Mouse (Mus musculus) cerebellum, adult 2 months (tissue): ENCODE data around the gene Sec16b. TPM values are rescaled to one million over a fixed set of nuclear protein-coding genes. Genes with fewer than 3 reads are reported as not detected.

Experiments used
- DNase-seq, 2 experiments: peaks; one replicate each; pipeline ENCODE4 v3.0.0; 2021
- H3K27ac ChIP-seq: fragments of 200-500 bp; 2 replicates; pipeline ENCODE4 v1.5.1; 2012; ENCODE audit warnings: low read length, control low read depth, inconsistent platforms; ENCODE audit not compliant: insufficient read depth
- H3K27me3 ChIP-seq: fragments of 200-500 bp; 2 replicates; pipeline ENCODE4 v1.6.1; 2012; ENCODE audit warnings: inconsistent platforms, mild to moderate bottlenecking, low read length, moderate library complexity; ENCODE audit not compliant: control insufficient read depth, insufficient read depth
- H3K4me1 ChIP-seq: fragments of 200-500 bp; 2 replicates; pipeline ENCODE4 v1.6.1; 2011; ENCODE audit warnings: low read length; ENCODE audit not compliant: control insufficient read depth, insufficient read depth
- H3K4me3 ChIP-seq: fragments of 200-500 bp; replicated peaks from 2 replicates; pipeline ENCODE3; 2011; ENCODE audit warnings: mild to moderate bottlenecking, low read depth, low read length, control low read depth; ENCODE audit not compliant: insufficient read depth
- CTCF ChIP-seq: fragments of 200-500 bp; IDR thresholded peaks from 2 replicates; pipeline ENCODE4 v1.5.1; 2011; ENCODE audit warnings: low read depth, mild to moderate bottlenecking, control low read depth, low read length, moderate library complexity, borderline replicate concordance; ENCODE audit not compliant: insufficient read depth
- POLR2A ChIP-seq: fragments of 200-500 bp; IDR thresholded peaks from 2 replicates; pipeline ENCODE4 v1.6.1; 2011; ENCODE audit warnings: low read length, control low read depth, borderline replicate concordance; ENCODE audit not compliant: insufficient read depth
- WGBS: fragments of 180-500 bp; shearing (Covaris S2); methylation state at CpG from one replicate; pipeline ENCODE4 v1.1.7; 2018; 5-methylcytosine and 5-hydroxymethylcytosine counted together
- polyA plus RNA-seq: library from polyadenylated mRNA; depleted of rRNA; stranded (reverse); fragments of >200 nt; gene quantifications from 2 replicates; pipeline ENCODE4 v1.2.3, GENCODE M21; 2012; rRNA removed

The Sec16b gene
- polyA plus RNA-seq: 0.48 and 0.51 TPM in 2 replicates

DNA sequence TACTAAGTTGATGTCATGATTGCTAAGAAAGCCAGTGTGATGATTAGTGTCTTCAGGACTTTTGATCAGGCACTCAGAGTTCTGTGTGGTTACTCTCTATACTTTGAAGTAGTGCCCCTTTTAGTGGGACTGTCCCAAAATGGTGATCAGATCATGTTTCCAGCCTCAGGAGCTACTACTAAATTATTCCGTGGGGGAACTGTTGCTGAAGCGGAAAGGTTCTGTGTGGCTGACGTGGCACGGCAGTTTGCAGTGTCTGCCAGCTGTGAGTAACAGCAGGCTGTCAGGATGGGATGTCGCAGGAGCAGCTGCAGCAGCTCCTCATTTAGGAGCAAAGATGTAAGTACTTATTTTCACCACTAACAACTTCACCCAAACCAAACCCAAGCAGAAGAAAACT lies at the start of gene Sec16b:
Gene Sec16b (plus strand): TSS at position 207 of the 400 bp plus-strand sequence.
- Histone ChIP-seq H3K4me3 (no peak within 1 kb of the TSS), H3K4me1 (no peaks in the 10 kb centered on the region), H3K27ac (no peak within 1 kb of the TSS), H3K27me3 (no peaks in the 10 kb centered on the region; the same call in 1 of the 2 replicates)
- 13% methylated on average over 5 of the region's 5 CpGs for WGBS
- TF ChIP-seq CTCF (no peak), POLR2A (no peak)
- no peak for DNase-seq

DNA sequence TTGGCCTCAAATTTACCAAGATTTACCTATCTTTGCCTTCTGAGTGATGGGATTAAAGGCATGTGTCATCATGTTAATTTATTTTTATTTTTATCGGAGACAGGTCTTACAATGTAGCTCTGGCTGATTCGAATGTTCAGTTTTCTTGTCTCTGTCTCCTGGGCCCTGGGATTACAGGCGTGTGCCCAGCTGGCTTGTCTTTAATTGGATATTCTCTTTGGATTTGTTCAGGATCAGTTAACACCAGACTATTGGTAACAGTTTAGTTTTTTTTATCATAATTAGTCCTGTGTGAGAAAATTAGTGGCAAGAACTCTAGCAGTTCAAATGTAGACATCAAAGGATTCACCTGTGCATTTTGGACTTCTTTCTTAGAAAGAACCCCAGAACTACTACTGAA lies 48.7 kb upstream of the Sec16b start:
- Histone ChIP-seq H3K4me3 (no peak overlapping the region), H3K27me3 (no peaks in the 10 kb centered on the region), H3K27ac (no peak overlapping the region), H3K4me1 (no peaks in the 10 kb centered on the region)
- WGBS: 66% methylated on average over 3 of the region's 3 CpGs
- TF ChIP-seq CTCF: no peak
- DNase-seq: no peak

DNA sequence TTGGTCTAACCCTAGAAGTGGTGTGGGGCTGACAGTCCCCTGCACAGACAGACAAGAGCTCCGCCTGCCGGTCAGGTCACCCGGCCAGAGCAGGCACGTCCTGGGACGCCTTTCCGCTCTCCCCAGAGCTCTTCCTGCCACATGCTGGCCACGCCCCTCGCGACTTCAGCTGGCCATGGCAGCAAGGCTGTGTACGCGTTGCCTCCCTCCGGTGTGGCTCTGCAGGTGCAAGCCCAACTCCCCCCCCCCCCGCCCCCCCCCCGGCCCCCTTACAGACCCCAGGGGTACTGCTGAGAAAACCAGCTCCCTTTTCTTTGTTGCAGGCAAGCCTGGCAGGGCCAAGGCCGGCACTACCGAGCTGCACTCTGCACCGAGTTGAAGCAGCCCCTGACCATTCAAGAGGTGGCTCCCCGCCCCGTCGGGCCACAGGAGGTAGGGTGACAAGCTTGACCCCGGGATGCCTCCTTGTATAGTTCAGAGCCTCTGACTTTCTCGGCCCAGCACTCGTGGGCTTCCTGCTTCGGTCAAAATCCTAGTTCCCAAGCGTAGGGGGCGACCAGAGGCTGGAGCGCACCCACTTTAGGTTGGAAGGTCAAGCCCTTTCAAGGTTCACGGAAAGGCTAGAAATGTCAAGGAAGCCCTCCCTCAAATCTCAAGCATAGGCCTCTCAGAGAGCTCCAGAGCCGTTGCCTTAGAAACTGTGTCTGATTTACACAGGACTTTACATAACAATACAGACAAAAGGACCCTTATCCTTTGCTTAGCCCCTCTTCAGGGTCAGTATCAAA lies 47.9 kb upstream of the Sec16b start, which contains the start of gene Cryzl2:
Gene Cryzl2 (plus strand): TSS at position 157 of the 788 bp plus-strand sequence.
- no peaks in the 10 kb centered on the region for H3K4me1 ChIP-seq
- no peaks in the 10 kb centered on the region for H3K27me3 ChIP-seq
- no peak within 1 kb of the TSS for H3K4me3 ChIP-seq
- TF ChIP-seq POLR2A (no peak), CTCF (peak; percentile 22; the same call in 1 of the 2 replicates)
- 17% methylated on average over 27 of the region's 29 CpGs for WGBS
- DNase-seq: peak; percentile 16 to 29
- H3K27ac ChIP-seq: no peak within 1 kb of the TSS

DNA sequence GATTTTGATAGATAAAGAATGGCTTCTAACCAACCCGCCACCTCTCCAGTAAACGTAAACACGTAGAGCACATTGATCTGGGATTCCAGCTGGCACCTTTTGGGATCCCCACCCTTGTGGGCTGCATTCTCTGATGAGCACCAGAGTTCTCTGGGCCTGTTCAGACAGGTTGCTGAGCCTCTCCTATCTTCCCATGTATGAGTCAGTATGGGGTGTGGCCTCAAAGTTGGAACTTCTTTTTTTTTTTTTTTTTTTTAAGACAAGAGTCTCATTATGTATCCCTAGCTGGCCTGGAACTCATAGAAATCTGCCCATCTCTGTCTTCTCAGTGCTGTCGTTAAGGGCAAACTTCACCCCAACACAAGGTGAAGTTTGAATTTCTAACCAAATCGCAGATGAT lies 46.6 kb upstream of the Sec16b start:
- WGBS: 98% methylated on average over 5 of the region's 5 CpGs
- H3K27me3 ChIP-seq: no peaks in the 10 kb centered on the region
- TF ChIP-seq POLR2A: no peak
- H3K27ac ChIP-seq: no peak overlapping the region
- H3K4me3 ChIP-seq: no peak overlapping the region
- no peaks in the 10 kb centered on the region for H3K4me1 ChIP-seq
- no peak for DNase-seq

DNA sequence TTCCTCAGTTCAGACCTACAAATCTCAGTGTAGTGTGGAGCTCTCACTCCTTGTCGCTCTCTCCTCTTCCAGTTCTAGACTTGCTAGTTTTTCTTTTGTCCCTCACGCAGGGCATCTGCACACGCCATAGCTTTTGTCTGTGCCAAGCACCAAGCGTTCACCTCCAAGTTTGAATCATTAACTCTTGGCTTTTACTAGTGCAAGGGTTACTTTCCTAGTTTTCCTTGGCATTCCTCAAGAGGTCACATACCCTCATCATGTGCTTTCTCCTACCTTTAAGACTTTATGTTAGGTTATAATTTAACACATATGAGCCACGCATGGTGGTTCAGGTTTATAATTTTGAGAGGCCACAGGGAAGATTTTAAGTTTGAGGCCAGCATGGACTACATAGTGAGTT lies 45.3 kb upstream of the Sec16b start:
- 87% methylated on average over 5 of the region's 5 CpGs for WGBS
- no peak for DNase-seq
- TF ChIP-seq CTCF (no peak), POLR2A (no peak)
- Histone ChIP-seq H3K4me1 (no peaks in the 10 kb centered on the region), H3K27me3 (no peaks in the 10 kb centered on the region), H3K4me3 (no peak overlapping the region), H3K27ac (no peak overlapping the region)

DNA sequence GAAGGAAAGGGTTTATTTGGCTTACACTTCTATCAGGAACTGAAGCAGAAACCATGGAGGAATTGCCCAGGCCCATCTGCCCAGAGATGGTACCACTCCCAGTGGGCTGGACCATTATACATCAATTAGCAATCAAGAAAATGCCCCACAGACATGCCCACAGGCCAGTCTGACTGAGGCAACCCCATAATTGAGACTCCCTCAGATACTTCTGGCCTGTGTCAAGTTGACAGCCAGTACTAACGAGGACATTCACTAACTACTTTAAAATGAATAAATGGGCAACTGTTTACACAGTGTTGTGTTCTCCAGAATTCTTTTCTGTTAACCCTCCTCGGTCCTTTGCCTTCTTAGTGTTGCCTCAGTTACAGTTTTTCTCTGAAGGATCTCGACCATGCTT lies 44.2 kb upstream of the Sec16b start:
- H3K27me3 ChIP-seq: no peaks in the 10 kb centered on the region
- TF ChIP-seq POLR2A (no peak), CTCF (no peak)
- no peak for DNase-seq
- 84% methylated on average over 3 of the region's 3 CpGs for WGBS
- H3K27ac ChIP-seq: no peak overlapping the region
- H3K4me1 ChIP-seq: no peaks in the 10 kb centered on the region
- H3K4me3 ChIP-seq: no peak overlapping the region

DNA sequence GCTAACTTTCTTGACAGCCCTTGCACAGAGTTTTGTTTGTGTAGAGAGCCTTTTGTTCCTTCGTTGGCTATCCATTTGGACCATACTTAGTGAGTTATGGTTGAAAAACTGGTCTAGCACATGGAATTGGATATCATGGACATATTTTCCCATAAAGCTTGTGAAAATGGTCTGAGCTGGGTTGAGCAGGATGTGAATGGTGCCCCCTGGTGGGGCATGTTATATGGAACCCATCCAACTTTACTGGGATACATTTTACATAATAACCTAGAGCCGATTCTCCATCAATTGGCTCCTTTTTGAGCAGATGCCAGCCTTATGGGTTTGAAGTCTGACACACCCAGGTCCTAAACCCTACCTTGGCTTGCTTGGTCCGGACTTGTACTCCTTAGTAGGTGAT lies 41.3 kb upstream of the Sec16b start:
- TF ChIP-seq POLR2A (no peak), CTCF (no peak)
- Histone ChIP-seq H3K4me3 (no peak overlapping the region), H3K27me3 (no peaks in the 10 kb centered on the region), H3K4me1 (no peaks in the 10 kb centered on the region), H3K27ac (no peak overlapping the region)
- DNase-seq: no peak
- 86% methylated on average over 3 of the region's 3 CpGs for WGBS

DNA sequence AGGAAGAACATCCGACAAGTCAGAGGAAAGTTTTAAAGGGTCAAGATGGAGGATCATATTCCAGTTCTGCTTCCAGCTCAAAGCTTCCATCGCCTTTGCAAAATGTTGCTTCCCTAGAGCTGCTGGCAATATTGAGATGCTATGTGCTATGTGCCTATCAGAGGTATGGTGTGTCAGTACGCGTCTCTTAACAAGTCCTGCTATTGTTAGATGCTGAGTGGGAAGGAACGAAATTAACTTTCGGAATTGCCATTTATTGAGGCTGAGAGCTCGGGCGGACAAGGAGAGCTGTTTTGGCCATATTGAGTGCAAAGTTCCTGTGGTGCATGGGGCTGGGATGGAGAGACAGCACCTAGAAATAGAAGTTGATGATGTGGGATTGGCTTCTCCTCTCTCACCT lies 38.7 kb upstream of the Sec16b start:
- no peak for DNase-seq
- H3K27me3 ChIP-seq: no peaks in the 10 kb centered on the region
- TF ChIP-seq POLR2A: no peak
- no peak for TF ChIP-seq CTCF

More for the DNA sequence above, 38.7 kb upstream of the Sec16b start:
- Histone ChIP-seq H3K4me1 (no peaks in the 10 kb centered on the region), H3K4me3 (no peak overlapping the region), H3K27ac (no peak overlapping the region)
- WGBS: 96% methylated on average over 8 of the region's 8 CpGs
